Mouse (Mus musculus): ENCODE results near the gene Dpt. TPM values are rescaled to one million over a fixed set of nuclear protein-coding genes. Genes with fewer than 3 reads are reported as not detected.
"Not testable (repeated sequence)": the region's sequence is repeated elsewhere in the genome, so short reads cannot be mapped to it uniquely, and the experiment has no call there.

Dpt gene
- polyA plus RNA-seq, 1 experiment from 2014 or later: 6.0 TPM

DNA sequence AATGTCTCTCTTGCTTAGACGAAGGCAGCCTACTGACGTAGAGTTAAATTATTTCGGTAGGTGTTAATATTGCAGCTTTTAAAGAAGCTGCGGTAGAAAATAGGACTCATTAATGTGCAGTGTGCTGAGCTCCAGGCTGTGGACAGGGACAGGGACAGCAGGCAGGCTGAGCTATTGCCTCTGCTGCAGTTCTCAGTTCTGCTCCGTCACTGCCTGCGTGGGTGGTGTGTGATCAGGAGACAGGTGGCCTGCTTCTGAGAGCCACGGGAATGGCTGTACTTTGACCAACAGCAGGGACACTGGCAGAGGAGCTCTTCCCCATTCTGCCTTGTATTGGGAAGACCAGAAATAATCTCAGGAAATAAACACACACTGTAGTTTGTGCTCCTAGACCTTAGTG is 8.7 kb upstream of the Dpt start:
- Histone ChIP-seq H3K36me3 (ENCODE audit: insufficient read depth, low read length) (no peaks in the 10 kb centered on the region), H3K4me3 (ENCODE audit: low read length) (no peak overlapping the region), H3K9me3 (ENCODE audit: low read length) (no peaks in the 10 kb centered on the region), H3K4me2 (replicated peaks; ENCODE audit: low read depth, low read length) (no peak overlapping the region), H3K27ac (ENCODE audit: low read length) (no peak overlapping the region), H3K27me3 (ENCODE audit: insufficient read depth, low read length) (no peaks in the 10 kb centered on the region), H3K4me1 (ENCODE audit: insufficient read depth, low read length) (no peaks in the 10 kb centered on the region), H3K9ac (replicated peaks; ENCODE audit: low read length) (no peak overlapping the region)
- no peak; the same call in 1 of the 2 replicates for ATAC-seq (ENCODE audit: low FRiP score, low TSS enrichment)
- 33% methylated on average over 7 of the region's 7 CpGs for WGBS

DNA sequence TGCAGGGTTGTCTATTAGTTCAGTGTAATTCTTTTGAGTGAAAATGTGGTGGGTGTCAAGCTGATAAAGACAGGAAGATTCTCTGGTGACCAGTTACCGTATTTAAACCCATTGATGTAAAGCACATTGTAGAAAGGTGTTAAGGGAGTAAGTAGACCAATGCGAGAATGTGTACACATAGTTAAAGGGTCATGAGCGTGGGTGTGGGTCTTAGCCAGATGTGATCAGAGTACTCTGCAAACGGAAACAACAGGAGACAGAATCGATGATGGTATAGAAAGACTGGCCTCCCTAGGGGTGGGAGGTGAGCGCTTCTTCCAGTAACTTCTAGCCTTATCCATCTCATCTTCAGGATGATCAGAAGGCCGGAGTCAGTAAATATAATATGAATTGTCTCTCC is 8.2 kb upstream of the Dpt start:
- Histone ChIP-seq H3K4me1 (ENCODE audit: insufficient read depth, low read length) (no peaks in the 10 kb centered on the region), H3K9me3 (ENCODE audit: low read length) (no peaks in the 10 kb centered on the region), H3K9ac (replicated peaks; ENCODE audit: low read length) (no peak overlapping the region), H3K27ac (ENCODE audit: low read length) (no peak overlapping the region), H3K27me3 (ENCODE audit: insufficient read depth, low read length) (no peaks in the 10 kb centered on the region), H3K4me3 (ENCODE audit: low read length) (no peak overlapping the region), H3K36me3 (ENCODE audit: insufficient read depth, low read length) (no peaks in the 10 kb centered on the region), H3K4me2 (replicated peaks; ENCODE audit: low read depth, low read length) (no peak overlapping the region)
- ATAC-seq (ENCODE audit: low FRiP score, low TSS enrichment): no peak
- 89% methylated on average over 7 of the region's 7 CpGs for WGBS

DNA sequence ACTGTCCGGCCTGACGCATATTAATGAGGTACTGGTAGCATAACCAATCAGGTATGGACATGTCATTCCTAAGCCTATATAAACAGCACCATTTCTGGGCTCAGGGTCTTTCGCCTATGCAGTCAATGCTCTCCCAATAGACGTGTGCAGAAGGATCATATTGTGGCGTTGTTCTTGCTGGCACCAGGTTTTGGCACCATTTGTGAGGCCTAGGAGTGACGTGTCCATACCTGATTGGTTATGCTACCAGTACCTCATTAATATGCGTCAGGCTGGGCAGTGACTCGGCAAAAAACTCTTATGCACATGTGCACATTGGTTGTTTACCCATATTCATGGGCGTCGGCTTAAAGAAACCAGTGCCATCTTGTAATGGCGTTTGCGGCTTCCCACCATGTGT is 6.1 kb upstream of the Dpt start:
- ATAC-seq (ENCODE audit: low FRiP score, low TSS enrichment); H3K9me3 ChIP-seq (ENCODE audit: low read length); H3K9ac ChIP-seq (replicated peaks; ENCODE audit: low read length); H3K4me3 ChIP-seq (ENCODE audit: low read length); H3K4me2 ChIP-seq (replicated peaks; ENCODE audit: low read depth, low read length); H3K27ac ChIP-seq (ENCODE audit: low read length); H3K4me1 ChIP-seq (ENCODE audit: insufficient read depth, low read length); H3K27me3 ChIP-seq (ENCODE audit: insufficient read depth, low read length); H3K36me3 ChIP-seq (ENCODE audit: insufficient read depth, low read length): not testable (repeated sequence)
- 94% methylated on average over 12 of the region's 12 CpGs for WGBS

GRCm38 (mm10) chr1:164793049-164793448 is 3.4 kb upstream of the Dpt start:
- Histone ChIP-seq H3K9me3 (ENCODE audit: low read length) (no peaks in the 10 kb centered on the region), H3K9ac (replicated peaks; ENCODE audit: low read length) (no peak overlapping the region), H3K4me2 (replicated peaks; ENCODE audit: low read depth, low read length) (no peak overlapping the region), H3K27ac (ENCODE audit: low read length) (no peak overlapping the region), H3K4me1 (ENCODE audit: insufficient read depth, low read length) (no peaks in the 10 kb centered on the region), H3K36me3 (ENCODE audit: insufficient read depth, low read length) (no peaks in the 10 kb centered on the region), H3K4me3 (ENCODE audit: low read length) (no peak overlapping the region), H3K27me3 (ENCODE audit: insufficient read depth, low read length) (no peaks in the 10 kb centered on the region)
- 65% methylated on average over 4 of the region's 4 CpGs for WGBS
- ATAC-seq (ENCODE audit: low FRiP score, low TSS enrichment): no peak

DNA sequence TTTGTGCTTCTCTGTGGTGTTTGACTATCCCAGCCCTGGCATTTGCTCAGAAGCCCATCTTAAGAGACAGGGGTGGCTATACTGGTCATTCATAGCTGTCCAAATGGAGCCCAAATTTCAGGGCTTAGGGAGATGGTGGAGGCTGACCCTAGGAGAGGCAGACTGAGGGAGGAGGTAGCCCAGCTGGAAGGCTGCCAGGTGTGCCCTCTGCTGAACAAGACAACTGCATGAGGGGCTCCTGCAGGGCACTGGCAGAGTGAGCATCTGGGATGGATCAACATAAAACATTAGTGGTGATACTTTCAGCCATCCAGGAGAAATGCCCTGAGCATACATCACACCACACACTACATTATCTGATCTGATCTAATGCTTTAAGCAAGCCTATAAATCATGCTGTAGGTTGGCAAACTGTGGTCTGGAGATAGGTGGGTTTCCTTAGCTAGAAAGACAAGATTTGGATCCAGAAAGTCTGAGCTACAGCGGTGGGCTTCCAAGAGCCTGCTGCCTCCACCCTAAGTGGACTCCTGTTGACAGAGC is 1.4 kb downstream of the Dpt start:
- Histone ChIP-seq H3K9me3 (ENCODE audit: low read length) (no peaks in the 10 kb centered on the region), H3K27me3 (ENCODE audit: insufficient read depth, low read length) (no peaks in the 10 kb centered on the region), H3K9ac (replicated peaks; ENCODE audit: low read length) (no peak overlapping the region), H3K27ac (ENCODE audit: low read length) (no peak overlapping the region), H3K36me3 (ENCODE audit: insufficient read depth, low read length) (no peaks in the 10 kb centered on the region), H3K4me2 (replicated peaks; ENCODE audit: low read depth, low read length) (no peak overlapping the region), H3K4me1 (ENCODE audit: insufficient read depth, low read length) (no peaks in the 10 kb centered on the region), H3K4me3 (ENCODE audit: low read length) (no peak overlapping the region)
- ATAC-seq (ENCODE audit: low FRiP score, low TSS enrichment): no peak
- WGBS: 87% methylated on average over 1 of the region's 1 CpGs

- H3K9me3 ChIP-seq (ENCODE audit: low read length): no peaks in the 10 kb centered on the region
- H3K4me1 ChIP-seq (ENCODE audit: insufficient read depth, low read length): no peaks in the 10 kb centered on the region
- 0 out of 2 replicates have a peak, but pooled peaks have one; percentile 36 for ATAC-seq (ENCODE audit: low FRiP score, low TSS enrichment)
- H3K9ac ChIP-seq (replicated peaks; ENCODE audit: low read length): no peak overlapping the region
- no peak overlapping the region for H3K4me3 ChIP-seq (ENCODE audit: low read length)
- 44% methylated on average over 1 of the region's 1 CpGs for WGBS
- no peak overlapping the region for H3K27ac ChIP-seq (ENCODE audit: low read length)
- H3K4me2 ChIP-seq (replicated peaks; ENCODE audit: low read depth, low read length): no peak overlapping the region
- no peaks in the 10 kb centered on the region for H3K36me3 ChIP-seq (ENCODE audit: insufficient read depth, low read length)
- H3K27me3 ChIP-seq (ENCODE audit: insufficient read depth, low read length): no peaks in the 10 kb centered on the region
These were observed 2.1 kb downstream of the Dpt start for GRCm38 (mm10) chr1:164798471-164798922.

- Histone ChIP-seq H3K27me3 (ENCODE audit: insufficient read depth, low read length) (no peaks in the 10 kb centered on the region), H3K9me3 (ENCODE audit: low read length) (no peaks in the 10 kb centered on the region), H3K36me3 (ENCODE audit: insufficient read depth, low read length) (no peaks in the 10 kb centered on the region), H3K4me3 (ENCODE audit: low read length) (no peak overlapping the region), H3K4me1 (ENCODE audit: insufficient read depth, low read length) (no peaks in the 10 kb centered on the region), H3K27ac (ENCODE audit: low read length) (no peak overlapping the region), H3K9ac (replicated peaks; ENCODE audit: low read length) (no peak overlapping the region), H3K4me2 (replicated peaks; ENCODE audit: low read depth, low read length) (no peak overlapping the region)
- 70% methylated on average over 3 of the region's 3 CpGs for WGBS
- no peak for ATAC-seq (ENCODE audit: low FRiP score, low TSS enrichment)
These were observed 2.7 kb downstream of the Dpt start for GRCm38 (mm10) chr1:164799161-164799560.

- no peaks in the 10 kb centered on the region for H3K36me3 ChIP-seq (ENCODE audit: insufficient read depth, low read length)
- H3K27me3 ChIP-seq (ENCODE audit: insufficient read depth, low read length): no peaks in the 10 kb centered on the region
- H3K27ac ChIP-seq (ENCODE audit: low read length): no peak overlapping the region
- no peak overlapping the region for H3K9ac ChIP-seq (replicated peaks; ENCODE audit: low read length)
- no peak overlapping the region for H3K4me3 ChIP-seq (ENCODE audit: low read length)
- no peak overlapping the region for H3K4me2 ChIP-seq (replicated peaks; ENCODE audit: low read depth, low read length)
- no peaks in the 10 kb centered on the region for H3K9me3 ChIP-seq (ENCODE audit: low read length)
- no peaks in the 10 kb centered on the region for H3K4me1 ChIP-seq (ENCODE audit: insufficient read depth, low read length)
- 0 out of 2 replicates have a peak, but pooled peaks have one; percentile 60 for ATAC-seq (ENCODE audit: low FRiP score, low TSS enrichment)
- WGBS: 24% methylated on average over 11 of the region's 11 CpGs
These were observed 7.8 kb downstream of the Dpt start for GRCm38 (mm10) chr1:164804277-164804676.

GRCm38 (mm10) chr1:164804751-164805435 is 8.4 kb downstream of the Dpt start:
- Histone ChIP-seq H3K4me2 (replicated peaks; ENCODE audit: low read depth, low read length) (no peak overlapping the region), H3K4me3 (ENCODE audit: low read length) (no peak overlapping the region), H3K9ac (replicated peaks; ENCODE audit: low read length) (no peak overlapping the region), H3K27me3 (ENCODE audit: insufficient read depth, low read length) (no peaks in the 10 kb centered on the region), H3K9me3 (ENCODE audit: low read length) (no peaks in the 10 kb centered on the region), H3K27ac (ENCODE audit: low read length) (no peak overlapping the region), H3K4me1 (ENCODE audit: insufficient read depth, low read length) (no peaks in the 10 kb centered on the region), H3K36me3 (ENCODE audit: insufficient read depth, low read length) (no peaks in the 10 kb centered on the region)
- no peak for ATAC-seq (ENCODE audit: low FRiP score, low TSS enrichment)
- 73% methylated on average over 10 of the region's 10 CpGs for WGBS

DNA sequence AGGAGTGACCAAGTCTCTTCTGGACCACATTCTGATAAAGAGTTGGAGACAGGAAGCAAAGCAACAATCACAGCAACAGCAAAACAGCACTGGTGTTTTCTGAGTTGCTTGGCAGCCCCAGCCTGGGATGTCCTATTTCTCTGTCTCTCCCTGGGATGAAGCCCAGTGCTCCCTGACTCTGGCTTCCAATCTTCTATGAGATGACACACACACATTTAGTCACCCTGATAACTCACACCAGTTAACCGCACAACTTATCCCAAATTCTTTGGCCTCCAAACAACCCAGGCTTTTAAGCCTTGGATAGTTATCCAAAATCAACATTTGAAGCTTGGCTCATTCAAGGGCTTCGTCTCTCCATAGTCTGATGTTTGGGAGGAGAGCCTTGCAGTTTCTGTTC is 12.9 kb downstream of the Dpt start:
- no peak for ATAC-seq (ENCODE audit: low FRiP score, low TSS enrichment)
- 70% methylated on average over 2 of the region's 2 CpGs for WGBS
- H3K4me2 ChIP-seq (replicated peaks; ENCODE audit: low read depth, low read length): no peak overlapping the region
- no peak overlapping the region for H3K4me3 ChIP-seq (ENCODE audit: low read length)
- H3K4me1 ChIP-seq (ENCODE audit: insufficient read depth, low read length): no peaks in the 10 kb centered on the region
- H3K27ac ChIP-seq (ENCODE audit: low read length): no peak overlapping the region
- H3K9me3 ChIP-seq (ENCODE audit: low read length): no peaks in the 10 kb centered on the region
- no peaks in the 10 kb centered on the region for H3K27me3 ChIP-seq (ENCODE audit: insufficient read depth, low read length)
- no peak overlapping the region for H3K9ac ChIP-seq (replicated peaks; ENCODE audit: low read length)
- H3K36me3 ChIP-seq (ENCODE audit: insufficient read depth, low read length): no peaks in the 10 kb centered on the region
